Mouse (Mus musculus) ES-Bruce4 (cell line): ENCODE data around the gene Ubfd1. TPM values are rescaled to one million over a fixed set of nuclear protein-coding genes. Genes with fewer than 3 reads are reported as not detected.
A peak's percentile ranks its signal among the peaks of the same experiment; 100 is the strongest.

Experiments
- H3K27ac ChIP-seq: 2 replicates; pipeline ENCODE4 v1.5.1; 2012; ENCODE audit warnings: low read length, inconsistent platforms; ENCODE audit not compliant: insufficient read depth
- H3K27me3 ChIP-seq: 2 replicates; pipeline ENCODE4 v1.6.1; 2012; ENCODE audit warnings: mild to moderate bottlenecking, low read length, inconsistent platforms; ENCODE audit not compliant: control insufficient read depth, poor library complexity, insufficient read depth, severe bottlenecking
- H3K36me3 ChIP-seq: 2 replicates; pipeline ENCODE4 v1.6.1; 2012; ENCODE audit warnings: inconsistent platforms, mild to moderate bottlenecking, low read length, moderate library complexity; ENCODE audit not compliant: control insufficient read depth, poor library complexity, insufficient read depth, severe bottlenecking
- H3K4me1 ChIP-seq: one replicate; pipeline ENCODE4 v1.8.1; 2011; ENCODE audit warnings: low read length; ENCODE audit not compliant: control insufficient read depth, insufficient read depth
- H3K4me3 ChIP-seq: 2 replicates; pipeline ENCODE4 v1.5.1; 2011; ENCODE audit warnings: low read depth, mild to moderate bottlenecking, low read length
- H3K9ac ChIP-seq: 2 replicates; pipeline ENCODE4 v1.6.1; 2012; ENCODE audit warnings: low read depth, mild to moderate bottlenecking, inconsistent platforms; ENCODE audit not compliant: poor library complexity, severe bottlenecking
- H3K9me3 ChIP-seq: replicated peaks from 2 replicates; pipeline ENCODE4 v1.6.1; 2012; ENCODE audit warnings: mild to moderate bottlenecking, low read length, inconsistent platforms; ENCODE audit not compliant: control insufficient read depth, poor library complexity, insufficient read depth, severe bottlenecking
- CTCF ChIP-seq: IDR thresholded peaks from one replicate; pipeline ENCODE4 v1.8.1; 2011; ENCODE audit warnings: low read depth, low read length
- EP300 ChIP-seq: IDR thresholded peaks from 2 replicates; pipeline ENCODE4 v1.6.1; 2011; ENCODE audit warnings: low read depth, low read length; ENCODE audit not compliant: insufficient read depth
- POLR2A ChIP-seq: IDR thresholded peaks from one replicate; pipeline ENCODE4 v1.8.1; 2011; ENCODE audit warnings: low read length; ENCODE audit not compliant: insufficient read depth
- polyA plus RNA-seq: library from polyadenylated mRNA; stranded (reverse); fragments of >200 nt; gene quantifications from 2 replicates; pipeline ENCODE4 v1.2.4, GENCODE M21; 2011; ENCODE audit warnings: low read depth; ENCODE audit not compliant: missing spikeins, insufficient read depth, insufficient read length

Gene Ubfd1
- polyA plus RNA-seq, 1 experiment: 75.4 TPM

GRCm38 (mm10) chr7:122067517-122068381, 774 bp downstream of the Ubfd1 start:
- TF ChIP-seq EP300 (no peak), POLR2A (no peak), CTCF (no peak)
- Histone ChIP-seq H3K27me3 (no peaks in the 10 kb centered on the region), H3K36me3 (peaks cover 36% of the 10 kb centered on the region), H3K9me3 (no peaks in the 10 kb centered on the region), H3K4me3 (peak overlapping the region; percentile 78), H3K9ac (peak overlapping the region; percentile 84), H3K27ac (no peak overlapping the region), H3K4me1 (no peaks in the 10 kb centered on the region)

- H3K4me3 ChIP-seq: no peak overlapping the region
- TF ChIP-seq CTCF (no peak), EP300 (no peak), POLR2A (no peak)
- no peaks in the 10 kb centered on the region for H3K9me3 ChIP-seq
- H3K9ac ChIP-seq: no peak overlapping the region
- peaks cover 84% of the 10 kb centered on the region for H3K36me3 ChIP-seq
- H3K27ac ChIP-seq: no peak overlapping the region
- H3K4me1 ChIP-seq: no peaks in the 10 kb centered on the region
- H3K27me3 ChIP-seq: no peaks in the 10 kb centered on the region
These were observed 7.4 kb downstream of the Ubfd1 start for GRCm38 (mm10) chr7:122074374-122074773.

GRCm38 (mm10) chr7:122079798-122080554, 13.0 kb downstream of the Ubfd1 start:
- no peak overlapping the region for H3K9ac ChIP-seq
- H3K4me1 ChIP-seq: no peaks in the 10 kb centered on the region
- no peak overlapping the region for H3K27ac ChIP-seq
- TF ChIP-seq CTCF: no peak
- TF ChIP-seq EP300: no peak
- TF ChIP-seq POLR2A: no peak
- H3K9me3 ChIP-seq: no peaks in the 10 kb centered on the region
- H3K36me3 ChIP-seq: peaks cover 67% of the 10 kb centered on the region
- H3K27me3 ChIP-seq: no peaks in the 10 kb centered on the region
- no peak overlapping the region for H3K4me3 ChIP-seq

GRCm38 (mm10) chr7:122081071-122081470, 14.1 kb downstream of the Ubfd1 start:
- Histone ChIP-seq H3K4me3 (no peak overlapping the region), H3K9me3 (no peaks in the 10 kb centered on the region), H3K27ac (no peak overlapping the region), H3K36me3 (peaks cover 61% of the 10 kb centered on the region), H3K4me1 (no peaks in the 10 kb centered on the region), H3K27me3 (no peaks in the 10 kb centered on the region), H3K9ac (no peak overlapping the region)
- TF ChIP-seq POLR2A: no peak
- TF ChIP-seq EP300: no peak
- TF ChIP-seq CTCF: no peak

- no peak overlapping the region for H3K27ac ChIP-seq
- H3K27me3 ChIP-seq: no peaks in the 10 kb centered on the region
- no peak overlapping the region for H3K9ac ChIP-seq
- no peak overlapping the region for H3K4me3 ChIP-seq
- no peaks in the 10 kb centered on the region for H3K9me3 ChIP-seq
- TF ChIP-seq POLR2A: no peak
- TF ChIP-seq CTCF: no peak
- TF ChIP-seq EP300: no peak
- no peaks in the 10 kb centered on the region for H3K4me1 ChIP-seq
- peaks cover 59% of the 10 kb centered on the region for H3K36me3 ChIP-seq
These were observed 20.4 kb downstream of the Ubfd1 start for GRCm38 (mm10) chr7:122087195-122087982.
